Mouse (Mus musculus) heart, postnatal 4 days (tissue): ENCODE results near the gene Xlr5a. TPM values are rescaled to one million over a fixed set of nuclear protein-coding genes. Genes with fewer than 3 reads are reported as not detected.
"Not testable (repeated sequence)": the region's sequence is repeated elsewhere in the genome, so short reads cannot be mapped to it uniquely, and the experiment has no call there.

Experiments
- DNase-seq: peaks from one replicate; pipeline ENCODE4 v3.0.0; 2021
- total RNA-seq, 2 experiments: library from RNA; stranded (reverse); gene quantifications; 2 replicates each; pipeline ENCODE4 v1.2.3; 2021

Gene Xlr5a
- total RNA-seq, 2 experiments from 2014 or later, result not detected

DNA sequence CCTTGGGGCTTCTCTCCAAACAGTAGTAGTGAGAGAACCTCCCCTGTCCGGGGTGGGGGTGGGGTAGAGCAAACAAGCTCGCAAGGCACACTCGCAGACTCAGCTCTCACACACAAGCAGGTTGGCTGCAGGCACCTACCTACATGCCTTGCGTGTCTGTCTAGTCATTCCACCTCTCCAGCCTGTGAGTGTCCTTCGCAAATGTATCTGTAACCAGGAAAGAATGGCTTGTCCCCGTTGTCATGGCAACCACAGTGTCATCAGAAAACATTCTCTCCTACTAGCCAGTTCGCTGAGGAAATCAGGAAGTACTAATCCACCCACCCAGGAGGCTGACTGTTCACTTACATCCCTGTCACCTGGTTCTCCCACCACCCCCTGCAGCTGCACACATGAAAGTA is 149.6 kb downstream of the Xlr5a start:
- DNase-seq, result not testable (repeated sequence)

DNA sequence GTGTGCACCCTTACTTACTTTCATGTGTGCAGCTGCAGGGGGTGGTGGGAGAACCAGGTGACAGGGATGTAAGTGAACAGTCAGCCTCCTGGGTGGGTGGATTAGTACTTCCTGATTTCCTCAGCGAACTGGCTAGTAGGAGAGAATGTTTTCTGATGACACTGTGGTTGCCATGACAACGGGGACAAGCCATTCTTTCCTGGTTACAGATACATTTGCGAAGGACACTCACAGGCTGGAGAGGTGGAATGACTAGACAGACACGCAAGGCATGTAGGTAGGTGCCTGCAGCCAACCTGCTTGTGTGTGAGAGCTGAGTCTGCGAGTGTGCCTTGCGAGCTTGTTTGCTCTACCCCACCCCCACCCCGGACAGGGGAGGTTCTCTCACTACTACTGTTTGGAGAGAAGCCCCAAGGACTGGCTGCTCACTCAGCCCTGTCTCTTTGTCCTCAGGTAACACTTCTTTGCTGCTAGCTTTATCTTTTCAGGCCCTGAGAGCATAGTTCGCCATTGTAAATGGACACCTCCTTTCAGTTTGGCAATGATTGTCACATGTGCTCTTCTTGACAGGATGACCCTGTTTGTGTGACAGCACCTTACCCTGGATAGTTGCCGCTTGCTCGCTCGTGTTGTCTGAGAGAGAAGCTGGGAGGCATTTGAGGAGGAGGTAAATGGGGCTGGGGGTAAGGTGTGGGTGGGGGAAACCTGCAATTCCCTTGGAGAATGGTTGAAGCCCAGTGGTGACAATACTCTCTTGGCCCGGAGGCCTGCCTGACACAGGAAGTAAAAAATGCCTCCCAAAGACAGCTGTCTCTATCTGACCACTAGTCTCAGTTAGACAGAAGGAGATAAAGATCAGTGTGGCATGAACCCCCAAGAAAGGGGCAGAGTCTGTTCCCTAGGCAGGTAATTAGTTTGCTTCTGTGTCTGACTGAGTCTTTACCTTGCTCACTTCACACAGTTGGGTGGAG is 169.6 kb downstream of the Xlr5a start:
- DNase-seq, result not testable (repeated sequence)

DNA sequence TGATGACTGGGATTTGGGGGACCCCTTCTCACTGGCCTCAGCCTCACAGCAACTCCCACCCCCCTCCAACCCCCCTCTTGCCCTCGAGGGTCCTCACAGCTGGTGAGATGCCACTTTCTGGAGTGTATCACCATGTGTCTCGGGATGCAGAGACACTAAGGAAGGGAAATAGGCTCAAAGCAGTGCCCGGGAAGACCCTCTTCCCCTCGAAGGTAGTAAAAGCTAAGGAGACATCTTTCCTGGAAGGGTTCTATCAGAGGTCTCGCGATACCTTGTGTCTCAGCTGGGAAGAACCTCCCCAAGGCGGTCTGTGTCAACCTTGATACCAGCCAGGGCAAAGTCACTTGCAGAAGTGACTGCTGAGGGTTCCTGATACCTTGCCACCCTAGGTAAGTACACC is 176.0 kb downstream of the Xlr5a start, which contains the start of gene Gm14685:
Gene Gm14685 (plus strand): TSS at position 301 of the 400 bp plus-strand sequence.
- not testable (repeated sequence) for DNase-seq

DNA sequence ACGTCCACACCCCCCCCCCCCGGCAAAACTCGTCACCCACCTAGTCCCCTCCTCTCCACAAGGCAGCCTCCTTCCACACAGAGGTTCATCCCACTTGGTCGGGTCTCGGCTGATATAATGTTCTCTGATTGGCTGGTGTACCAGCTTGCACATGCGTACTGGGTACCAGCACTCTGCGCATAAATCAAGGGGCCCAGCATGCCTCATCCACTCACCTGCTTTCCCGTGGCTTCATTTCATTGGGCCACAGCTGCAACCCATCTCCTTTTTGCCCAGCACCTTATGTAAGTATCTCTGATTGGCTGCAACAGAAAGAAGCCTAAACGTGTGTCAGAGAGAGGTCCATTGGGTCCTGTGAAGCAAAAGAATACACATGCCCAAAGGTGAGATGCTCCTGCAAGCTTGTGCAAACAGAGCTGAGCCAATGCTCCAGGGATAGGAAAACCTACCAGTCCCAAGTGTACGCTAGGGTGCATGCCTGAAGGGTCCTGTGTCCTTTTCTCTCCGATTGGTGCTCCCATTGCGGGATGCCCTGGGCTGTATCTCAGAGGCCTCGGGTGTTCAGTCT is 195.8 kb downstream of the Xlr5a start, which contains the start of gene Xlr3a:
Gene Xlr3a (minus strand): TSS at position 155 of the 568 bp plus-strand sequence.
- not testable (repeated sequence) for DNase-seq

DNA sequence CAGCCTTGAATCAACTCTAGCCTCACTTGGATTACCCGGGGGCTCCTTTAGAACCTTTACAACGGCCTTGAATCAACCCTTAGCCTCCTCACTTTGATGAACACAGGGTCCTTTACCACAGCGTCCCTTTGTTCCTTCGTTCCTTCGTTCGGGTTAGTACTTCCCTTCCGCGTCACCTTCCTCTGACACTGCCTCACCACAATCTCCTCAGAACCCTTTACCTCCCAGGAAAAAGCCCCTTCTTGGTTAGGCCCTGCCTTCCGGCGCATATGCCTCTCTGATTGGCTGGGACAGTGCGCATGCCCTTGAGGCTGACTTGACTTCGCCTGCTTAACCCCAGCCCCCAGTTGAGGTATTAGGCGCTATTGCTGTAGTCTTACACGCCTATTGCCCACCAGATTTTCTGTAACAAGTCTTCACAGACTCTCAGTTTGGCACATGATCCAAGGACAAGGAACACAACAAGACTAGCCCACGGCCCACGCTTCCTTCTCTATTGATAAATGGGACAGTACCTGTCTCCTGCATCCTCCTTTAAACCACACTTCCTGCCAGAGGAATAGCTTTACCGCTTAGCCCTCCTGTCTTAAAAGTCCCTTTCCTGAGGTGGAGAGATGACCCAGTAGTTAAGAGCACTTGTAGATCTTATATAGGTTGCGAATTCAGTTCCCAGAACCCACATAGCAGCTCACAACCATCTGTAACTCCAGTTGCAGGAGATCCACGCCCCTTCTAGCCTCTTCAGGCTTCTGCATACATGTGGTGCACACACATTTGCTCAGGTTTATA is 210.3 kb downstream of the Xlr5a start, which contains the start of gene Xlr4a:
Gene Xlr4a (minus strand): TSS at position 212 of the 789 bp plus-strand sequence.
- DNase-seq, result not testable (repeated sequence)

DNA sequence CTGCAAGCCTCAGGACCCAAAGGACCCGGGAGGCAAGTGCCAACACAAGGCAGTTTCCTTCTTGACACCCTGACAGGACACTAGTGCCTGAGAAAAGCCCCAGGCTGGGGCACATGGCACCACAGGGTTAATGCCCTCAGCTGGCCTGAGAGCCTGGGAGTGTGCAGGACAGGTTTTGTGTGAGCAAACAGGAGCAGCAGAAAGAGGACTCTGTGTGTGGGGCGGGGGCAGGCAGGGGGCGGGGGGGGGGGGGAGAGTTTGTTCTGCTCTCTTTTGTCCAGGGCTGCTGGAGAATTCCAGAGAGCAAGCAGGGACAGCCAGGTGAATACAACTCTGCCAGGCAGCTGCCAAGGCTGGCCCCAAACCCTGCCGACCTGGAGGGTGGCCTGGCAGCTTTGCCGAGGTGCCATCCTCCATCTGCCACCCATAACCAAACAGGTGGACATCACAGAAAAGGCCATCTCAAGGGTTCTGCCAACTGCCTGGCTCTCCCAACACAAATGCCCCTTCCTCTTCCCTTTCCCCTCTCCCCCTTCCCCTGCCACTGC is 225.9 kb downstream of the Xlr5a start:
- not testable (repeated sequence) for DNase-seq

DNA sequence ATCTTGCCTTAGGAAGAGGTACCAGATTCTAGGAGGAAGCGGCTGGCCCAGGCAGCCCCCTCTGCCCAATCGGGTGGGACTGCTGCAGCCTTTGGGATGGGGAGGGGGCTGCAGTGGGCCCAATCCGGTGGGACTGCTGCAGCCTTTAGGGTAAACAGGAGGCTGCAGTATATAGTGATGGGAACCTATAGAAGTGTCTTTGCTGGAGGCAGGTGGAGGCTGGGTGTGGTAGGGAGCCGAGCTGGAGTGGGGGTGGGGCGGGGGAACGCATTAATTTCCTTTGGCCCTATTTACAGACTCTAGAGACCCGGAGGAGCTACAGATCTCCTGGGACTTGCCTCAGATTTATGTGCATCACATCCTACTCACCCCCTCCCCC is 228.4 kb downstream of the Xlr5a start, which contains the start of gene Pnma3:
Gene Pnma3 (plus strand): TSS at position 373 of the 379 bp plus-strand sequence.
- DNase-seq, result no peak

DNA sequence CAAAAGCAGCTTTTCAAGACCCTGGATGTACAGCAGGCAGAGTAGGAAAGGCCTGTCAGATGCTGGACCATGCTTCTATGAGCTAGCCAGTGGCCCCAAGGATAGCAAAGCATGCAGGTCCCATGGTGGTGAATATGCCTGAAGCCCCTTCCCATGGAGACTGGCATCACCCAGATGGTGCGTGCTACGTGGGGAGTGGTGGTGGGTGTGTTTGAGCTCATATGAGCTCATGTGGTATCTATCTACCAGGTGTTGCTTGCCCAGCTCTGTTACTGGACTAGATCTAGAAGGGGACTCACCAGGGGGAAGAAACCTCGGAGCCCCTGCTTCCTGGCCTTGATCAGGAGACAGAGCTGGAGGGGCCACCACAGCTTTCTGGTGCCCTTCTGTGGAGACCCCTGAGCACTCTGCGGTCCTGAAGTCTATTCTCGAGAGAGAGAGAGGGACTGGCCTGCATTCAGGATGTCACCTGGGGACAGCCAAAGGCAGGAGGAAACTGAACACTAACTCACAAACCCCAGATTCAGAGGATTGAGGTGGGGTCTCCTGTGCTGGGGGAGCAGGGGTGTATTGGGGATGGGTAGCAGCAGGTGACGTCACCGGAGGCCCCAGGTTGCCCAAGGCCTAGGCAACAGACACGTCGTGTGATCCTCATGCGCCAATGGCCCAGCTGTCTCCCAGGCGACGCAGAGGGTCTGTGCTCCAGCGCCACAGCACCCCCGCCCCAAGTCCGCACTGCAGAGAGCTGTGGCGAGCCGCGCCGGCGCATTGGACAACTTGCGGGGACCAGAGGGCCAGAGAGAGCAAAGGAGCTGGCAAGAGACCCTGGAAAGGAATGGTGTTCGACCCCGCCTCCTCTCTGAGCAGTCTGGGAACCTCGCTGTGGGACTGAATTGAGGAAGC is 229.0 kb downstream of the Xlr5a start:
- no peak for DNase-seq

DNA sequence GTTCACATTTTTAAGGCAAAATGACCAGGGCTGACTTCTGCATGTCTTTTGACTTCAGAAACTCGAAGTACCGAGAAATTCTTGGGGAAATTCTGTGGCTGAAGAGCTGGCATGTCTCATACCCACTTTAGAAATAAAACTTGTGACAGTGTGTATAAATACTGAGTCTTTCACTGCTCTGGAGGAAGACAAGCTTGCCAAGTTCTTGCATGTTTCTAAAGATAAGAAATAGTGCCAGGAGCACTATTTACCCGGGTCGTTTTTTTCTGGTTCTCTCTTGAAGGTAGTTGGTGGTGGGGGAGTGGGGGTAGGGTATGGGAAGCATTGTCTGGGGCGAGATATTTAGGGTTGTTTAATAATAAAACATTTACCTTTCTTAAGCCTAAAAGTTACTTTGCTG is 230.5 kb downstream of the Xlr5a start:
- DNase-seq, result no peak

DNA sequence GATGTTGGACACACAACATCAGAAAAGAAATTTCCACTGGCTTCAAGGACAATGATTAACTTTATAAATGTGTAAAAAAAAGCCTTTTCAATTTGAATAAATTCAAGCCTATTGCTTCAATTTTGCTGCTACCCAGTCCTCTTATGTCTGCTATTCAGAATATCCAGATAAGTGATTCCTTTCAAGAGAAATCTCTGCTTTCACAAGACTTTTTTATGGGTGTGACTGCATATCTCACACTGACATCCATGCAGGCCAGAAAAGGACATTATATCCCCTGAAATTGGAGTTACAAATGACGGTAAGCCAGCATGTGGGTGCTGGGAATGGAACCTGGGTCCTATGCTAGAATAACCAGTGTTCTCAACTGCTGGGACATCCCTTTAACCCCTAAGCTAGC is 231.2 kb downstream of the Xlr5a start:
- no peak for DNase-seq

Other genes starting within 250 kb of the Xlr5a start
- gene Pnma3, start 228.2 kb downstream of the Xlr5a start, total RNA-seq, result not detected
- 1 to 10 TPM in 1 of 2 experiments, not detected in 1; 1.0 TPM for gene Xlr4a, start 210.5 kb downstream of the Xlr5a start, total RNA-seq
- under 1 TPM; 0.60 to 0.72 TPM for gene Xlr3a, start 195.9 kb downstream of the Xlr5a start, total RNA-seq
- not detected for gene Gm14685, start 175.9 kb downstream of the Xlr5a start, total RNA-seq
- gene Xlr5b, start 144.2 kb downstream of the Xlr5a start, total RNA-seq, result not detected
- gene DXBay18, start 143.5 kb downstream of the Xlr5a start, total RNA-seq, result not detected
- not detected for gene Spin2d, start 116.0 kb downstream of the Xlr5a start, total RNA-seq
- gene Xlr3b, start 100.8 kb downstream of the Xlr5a start, total RNA-seq, result 1 to 10 TPM in 1 of 2 experiments, under 1 TPM in 1; 0.92 to 6.2 TPM
- 1 to 10 TPM in 1 of 2 experiments, under 1 TPM in 1; 0.20 to 1.3 TPM for gene Xlr4b, start 78.6 kb downstream of the Xlr5a start, total RNA-seq
- gene F8a, start 64.7 kb downstream of the Xlr5a start, total RNA-seq, result 1 to 10 TPM; 7.1 to 7.2 TPM
- gene Xlr4c, start 49.8 kb downstream of the Xlr5a start, total RNA-seq, result not detected
- gene Xlr3c, start 27.6 kb downstream of the Xlr5a start, total RNA-seq, result not detected
- not detected for gene Xlr5c, start within 50 bp of the Xlr5a start, total RNA-seq
- gene Gm45015, start 43.9 kb upstream of the Xlr5a start, total RNA-seq, result not detected
- 10 to 100 TPM; 12.2 to 12.3 TPM for gene Zfp275, start 49.6 kb upstream of the Xlr5a start, total RNA-seq
- not detected for gene Gm18336, start 105.8 kb upstream of the Xlr5a start, total RNA-seq
- gene Zfp92, start 118.1 kb upstream of the Xlr5a start, total RNA-seq, result not detected
- gene Trex2, start 142.4 kb upstream of the Xlr5a start, total RNA-seq, result not detected
- 10 to 100 TPM; 27.4 to 27.7 TPM for gene Haus7, start 166.1 kb upstream of the Xlr5a start, total RNA-seq
- gene Bgn, start 190.6 kb upstream of the Xlr5a start, total RNA-seq, result 100 to 1,000 TPM; 286 to 313 TPM
- gene Atp2b3, start 210.1 kb upstream of the Xlr5a start, total RNA-seq, result under 1 TPM; 0.12 to 0.32 TPM